Mouse (Mus musculus): ENCODE results near the gene Gas7.

Gas7 gene

DNA sequence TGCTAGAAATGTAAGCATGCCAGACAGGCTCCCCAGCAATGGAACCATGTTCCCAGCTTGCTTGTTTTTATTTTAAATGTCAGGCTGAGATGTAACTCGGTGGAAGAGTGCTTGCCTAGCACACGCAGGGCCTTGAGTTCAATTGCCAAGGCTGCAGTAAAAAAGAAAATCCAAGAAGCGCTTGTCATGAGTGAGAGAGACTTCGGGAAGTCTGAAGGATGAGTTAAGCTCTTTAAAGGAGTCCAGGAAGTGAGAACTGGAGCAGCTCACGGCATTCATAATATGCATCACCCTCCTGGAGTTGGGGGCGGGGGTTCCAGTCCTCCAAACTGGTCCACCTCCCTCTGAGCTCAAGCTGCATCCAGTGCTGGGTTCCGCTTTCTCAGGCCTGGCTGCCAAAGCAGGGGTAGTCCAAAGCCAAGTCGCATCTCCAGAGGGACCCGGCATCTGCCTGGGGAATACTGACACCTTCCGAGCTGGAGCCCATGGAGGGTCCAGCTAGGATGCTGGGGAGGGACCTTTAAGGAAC, 34.5 kb downstream of the Gas7 start:
- CTCF ChIA-PET, result no interaction called here

DNA sequence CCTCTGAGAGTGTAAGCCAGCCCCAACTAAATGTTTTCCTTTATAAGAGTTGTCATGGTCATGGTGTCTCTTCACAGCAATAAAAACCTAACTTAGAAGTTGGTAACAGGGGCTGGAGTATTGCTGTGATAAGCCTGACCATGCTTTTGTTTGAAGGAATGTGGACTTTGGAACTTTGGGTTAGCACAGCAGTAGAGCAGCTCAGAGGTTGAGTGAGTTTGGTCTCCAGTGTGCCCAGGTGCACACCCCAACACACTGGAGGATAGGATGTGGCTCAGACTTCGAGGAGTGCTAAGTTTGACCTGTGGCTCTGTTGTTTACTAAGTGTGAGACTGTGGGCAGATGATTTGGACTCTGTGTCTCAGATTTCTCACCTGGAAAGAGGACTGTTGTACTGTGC, 41.6 kb downstream of the Gas7 start:
- CTCF ChIA-PET, result interaction anchor here (0.7 kb wide), 1 partner anchor 72 kb away, joined by 3 read pairs; no protein-coding TSS in a partner anchor

DNA sequence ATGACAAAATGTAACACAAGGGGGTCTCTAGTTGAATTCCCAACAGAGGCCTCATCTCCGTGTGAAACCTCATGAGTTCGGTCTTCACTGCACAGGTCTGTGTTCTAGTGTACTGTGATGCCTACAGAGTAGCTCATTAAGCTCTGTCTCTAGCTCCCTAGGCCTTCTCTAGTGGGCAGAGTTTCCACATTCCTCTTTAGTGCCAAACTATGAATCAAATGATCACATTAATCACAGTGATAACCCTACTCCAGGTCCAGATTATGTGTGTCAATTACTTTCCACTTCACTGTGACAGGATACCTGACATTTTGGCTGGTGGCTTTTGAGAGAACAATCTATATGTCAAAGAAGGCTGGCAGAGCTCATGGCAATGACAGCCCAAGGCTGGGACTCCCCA, 44.9 kb downstream of the Gas7 start:
- CTCF ChIA-PET, result no interaction called here

- CTCF ChIA-PET, result no interaction called here
These were observed 46.4 kb downstream of the Gas7 start for GRCm38 (mm10) chr11:67501468-67502244.

GRCm38 (mm10) chr11:67509219-67509876, 54.1 kb downstream of the Gas7 start:
- CTCF ChIA-PET, result no interaction called here

- CTCF ChIA-PET, result no interaction called here
These were observed 55.6 kb downstream of the Gas7 start for GRCm38 (mm10) chr11:67510831-67511230.

- CTCF ChIA-PET, result no interaction called here
These were observed 57.8 kb downstream of the Gas7 start for GRCm38 (mm10) chr11:67513001-67513400.

DNA sequence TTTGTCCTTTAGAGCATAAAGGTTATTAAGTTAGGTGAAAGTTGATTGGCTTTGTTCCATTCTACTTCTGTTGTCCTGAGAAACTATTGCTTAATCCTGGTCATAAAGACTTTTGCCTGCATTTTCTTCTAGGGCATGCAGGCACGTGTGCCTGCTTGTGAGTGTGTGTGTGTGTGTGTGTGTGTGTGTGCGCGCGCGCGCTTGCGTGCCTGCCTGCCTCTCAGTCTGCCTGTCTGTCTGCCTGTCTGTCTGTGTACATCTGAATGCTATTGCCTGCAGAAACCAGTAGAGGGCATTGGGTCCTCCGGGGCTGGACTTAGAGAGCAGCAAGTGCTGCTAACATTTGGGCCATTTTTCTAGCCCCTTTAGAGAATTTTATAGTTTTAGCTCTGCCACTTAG, 59.2 kb downstream of the Gas7 start:
- CTCF ChIA-PET, result no interaction called here

- CTCF ChIA-PET, result no interaction called here
These were observed 60.0 kb downstream of the Gas7 start for GRCm38 (mm10) chr11:67515020-67515911.

- CTCF ChIA-PET, result no interaction called here
These were observed 60.7 kb downstream of the Gas7 start for GRCm38 (mm10) chr11:67515912-67516305.

GRCm38 (mm10) chr11:67517748-67518147, 62.5 kb downstream of the Gas7 start:
- CTCF ChIA-PET, result no interaction called here

GRCm38 (mm10) chr11:67518985-67519384, 63.7 kb downstream of the Gas7 start:
- CTCF ChIA-PET, result no interaction called here

- CTCF ChIA-PET, result no interaction called here
These were observed 67.4 kb downstream of the Gas7 start for GRCm38 (mm10) chr11:67522671-67523070.

DNA sequence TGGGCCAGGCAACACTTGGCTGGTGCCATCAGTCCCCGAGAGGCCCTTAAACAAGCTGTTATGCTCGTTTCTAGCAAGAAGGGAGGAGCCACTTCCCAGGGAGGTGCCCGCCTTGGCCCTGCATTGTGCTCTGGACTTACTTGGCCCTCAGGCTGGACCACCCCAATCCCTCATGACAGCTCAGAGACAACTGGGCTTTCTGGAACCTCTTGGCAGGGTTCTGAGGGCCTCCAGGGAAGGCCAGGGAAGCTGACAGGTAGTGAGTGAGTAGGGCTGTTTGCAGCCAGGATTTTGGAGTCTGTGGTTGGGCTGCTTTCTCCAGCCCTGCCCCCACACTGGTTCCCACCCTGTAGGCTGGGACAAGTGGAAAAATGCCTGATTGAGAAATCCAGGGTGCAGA, 68.6 kb downstream of the Gas7 start:
- CTCF ChIA-PET, result no interaction called here

- CTCF ChIA-PET, result no interaction called here
These were observed 69.5 kb downstream of the Gas7 start for GRCm38 (mm10) chr11:67524731-67525130.

DNA sequence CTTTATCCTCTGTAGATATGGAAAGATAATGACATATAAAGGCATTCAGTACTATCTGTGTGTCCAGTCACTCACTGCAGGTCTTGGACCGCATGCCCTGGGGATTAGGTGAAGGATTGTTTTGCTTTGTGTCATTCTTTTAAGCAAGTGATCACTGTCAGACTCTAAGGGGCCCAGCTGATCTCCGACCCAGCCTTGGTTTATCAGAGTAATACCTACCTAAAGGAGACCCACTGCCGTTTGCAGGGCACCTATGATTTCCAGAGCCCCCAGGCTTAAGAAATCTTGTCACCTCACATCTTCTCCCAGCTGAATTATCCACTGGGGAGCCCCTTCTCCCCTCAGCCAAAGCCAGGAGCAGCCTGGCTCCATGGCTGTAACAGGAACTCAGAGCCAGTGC, 70.6 kb downstream of the Gas7 start:
- CTCF ChIA-PET, result no interaction called here

DNA sequence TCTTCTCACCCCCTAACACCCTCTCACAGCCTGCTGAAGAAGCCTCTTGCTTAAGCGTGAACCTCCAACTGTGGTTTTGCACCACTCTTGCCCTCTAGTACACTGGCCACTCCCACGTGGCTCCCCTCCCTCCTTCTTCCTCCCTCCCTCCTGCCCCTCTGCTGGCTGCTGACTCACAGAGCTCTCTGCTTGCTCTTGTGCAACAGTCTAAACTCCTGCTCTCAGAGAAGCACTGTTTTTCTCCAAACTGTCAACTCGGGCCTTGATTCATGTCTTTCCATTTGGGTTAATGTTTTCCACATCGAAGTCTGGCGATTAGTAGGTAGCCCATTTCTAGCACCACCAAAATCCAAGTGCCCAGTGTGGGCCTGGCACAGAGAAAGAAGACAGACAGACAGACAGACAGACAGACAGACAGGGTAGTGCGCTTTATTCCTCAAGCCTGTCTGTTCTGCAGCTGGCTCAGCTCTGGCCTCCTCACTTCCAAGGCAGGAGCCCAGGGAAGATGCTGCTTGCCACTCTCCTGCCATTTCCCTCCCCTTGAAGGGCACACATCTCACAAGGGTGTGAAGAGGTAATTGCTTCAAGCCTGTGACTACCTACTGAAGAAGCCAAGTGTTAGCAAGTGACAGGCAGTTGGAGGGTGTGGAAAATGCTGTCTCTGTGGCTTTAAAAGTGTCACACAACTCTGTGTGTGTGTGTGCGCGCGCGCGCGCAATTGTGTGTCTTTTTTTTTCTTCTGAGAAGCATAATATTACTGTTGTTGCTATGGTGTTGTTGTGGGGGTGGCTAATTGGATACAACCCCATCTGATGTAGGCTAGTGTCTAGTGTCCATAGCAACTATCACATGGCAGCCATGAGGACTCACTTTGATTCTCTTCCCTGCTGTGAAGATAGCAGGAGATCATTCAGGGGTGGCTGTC, 71.6 kb downstream of the Gas7 start:
- CTCF ChIA-PET, result no interaction called here

GRCm38 (mm10) chr11:67531286-67531685, 76.0 kb downstream of the Gas7 start:
- CTCF ChIA-PET, result no interaction called here

- CTCF ChIA-PET, result no interaction called here
These were observed 76.8 kb downstream of the Gas7 start for GRCm38 (mm10) chr11:67531926-67532565.

DNA sequence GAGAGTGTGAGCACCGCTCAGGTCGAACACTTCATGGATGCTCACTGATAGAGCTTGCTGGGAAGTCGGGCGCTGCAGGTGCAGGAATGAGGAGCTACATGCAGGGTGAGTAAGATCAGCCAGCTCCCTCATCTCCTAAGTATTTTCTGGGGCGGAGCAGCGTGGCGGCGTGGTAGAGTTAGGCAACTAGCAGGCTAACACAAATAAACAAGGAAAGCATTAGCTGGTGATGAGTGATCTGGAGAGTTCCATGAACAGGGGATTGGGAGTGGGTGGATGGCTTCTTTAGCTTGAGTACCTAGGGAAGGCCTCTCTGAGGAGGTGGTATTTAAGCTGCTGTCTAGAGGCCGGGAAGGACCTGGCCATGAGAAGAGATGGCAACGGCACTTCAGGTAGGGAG, 77.5 kb downstream of the Gas7 start:
- CTCF ChIA-PET, result no interaction called here

GRCm38 (mm10) chr11:67533151-67533550, 77.9 kb downstream of the Gas7 start:
- CTCF ChIA-PET, result no interaction called here

All from spleen, embryonic (tissue).